Mouse (Mus musculus): ENCODE results near the gene Son.

DNA sequence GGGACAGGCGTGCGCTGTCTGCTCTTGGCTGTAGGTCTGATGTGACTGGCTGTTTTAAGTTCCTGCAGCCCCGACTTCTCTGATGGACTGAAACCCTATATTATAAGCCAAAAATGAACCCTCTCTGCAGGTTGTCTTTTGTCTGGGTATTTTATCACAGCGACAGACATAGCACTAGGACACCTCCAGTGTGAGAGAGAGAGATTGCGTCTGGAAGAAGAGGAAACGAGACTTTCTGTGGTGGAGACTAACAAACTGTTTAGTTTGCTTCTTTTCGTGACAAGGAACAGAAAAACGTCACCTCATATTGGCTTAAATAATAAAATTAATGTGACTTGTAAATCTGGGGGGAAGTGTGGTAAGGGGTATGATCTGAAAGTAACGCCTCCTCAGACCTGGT lies 45.6 kb upstream of the Son start:
- no peak for TF ChIP-seq FLI1 (IDR thresholded peaks at IDR 0.05; ENCODE audit: low read length)
- TF ChIP-seq GATA1 (IDR thresholded peaks at IDR 0.05; ENCODE audit: borderline replicate concordance, low read length): no peak
